Mouse (Mus musculus): ENCODE data around the gene Lrrc8d. TPM values are rescaled to one million over a fixed set of nuclear protein-coding genes. Genes with fewer than 3 reads are reported as not detected.

The Lrrc8d gene
- total RNA-seq, 2 experiments from 2014 or later: 53.8 to 58.3 TPM

Other genes starting within 250 kb of the Lrrc8d start
- 10 to 100 TPM; 29.0 to 32.0 TPM for gene Lrrc8c, start 180.6 kb upstream of the Lrrc8d start, total RNA-seq (2021)
- gene Zfp326, start 176.6 kb downstream of the Lrrc8d start, total RNA-seq (2021): 10 to 100 TPM; 34.9 to 38.6 TPM